In genomic region chr16:49970297-49970804, GRCm38 (mm10) we compare ENCODE assay signal across 9 mouse cellular contexts.
DNase-seq lines count a peak whose midpoint lies in the region; ATAC-seq and TF ChIP-seq lines count a peak whose summit lies in the region.
"Had no signal": no experiment of that assay in that cellular context is flagged by ENCODE, and none has a peak within 500 bp of the region (broad histone marks: within the 10 kb centered on the region; RNA-seq: fewer than 3 reads in every experiment).

No protein-coding gene starts in this region.

- no peaks in the 10 kb centered on the region for H3K9me3 ChIP-seq in forebrain, embryonic 13.5 days (replicated peaks)
- H3K9me3 ChIP-seq in forebrain, embryonic 10.5 days: no peaks in the 10 kb centered on the region
- H3K9me3 ChIP-seq in intestine, embryonic 16.5 days (ENCODE audit: control insufficient read depth, low read length): no peaks in the 10 kb centered on the region
- H3K9me3 ChIP-seq in kidney, embryonic 16.5 days (ENCODE audit: low read length): no peaks in the 10 kb centered on the region

- WGBS in forebrain, embryonic 13.5 days: 67% methylated on average over 2 of the region's 2 CpGs
- 83% methylated on average over 2 of the region's 2 CpGs for WGBS in forebrain, embryonic 10.5 days
- WGBS in thymus, adult 2 months: 65% methylated on average over 2 of the region's 2 CpGs
- WGBS in intestine, embryonic 16.5 days: 69% methylated on average over 2 of the region's 2 CpGs
- WGBS in kidney, embryonic 16.5 days: 73% methylated on average over 2 of the region's 2 CpGs

- no peak overlapping the region for H3K9ac ChIP-seq in forebrain, embryonic 13.5 days
- H3K9ac ChIP-seq in intestine, embryonic 16.5 days (ENCODE audit: low read depth, low read length): no peak overlapping the region
- H3K9ac ChIP-seq in kidney, embryonic 16.5 days (replicated peaks; ENCODE audit: low read length): no peak overlapping the region

- H3K27me3 ChIP-seq in forebrain, embryonic 13.5 days: no peaks in the 10 kb centered on the region
- no peaks in the 10 kb centered on the region for H3K27me3 ChIP-seq in forebrain, embryonic 10.5 days (ENCODE audit: poor library complexity, severe bottlenecking)
- H3K27me3 ChIP-seq in thymus, adult 2 months (ENCODE audit: control insufficient read depth, insufficient read depth, low read length): no peaks in the 10 kb centered on the region
- H3K27me3 ChIP-seq in intestine, embryonic 16.5 days (replicated peaks; ENCODE audit: control insufficient read depth, insufficient read depth, low read length): no peaks in the 10 kb centered on the region
- H3K27me3 ChIP-seq in kidney, embryonic 16.5 days (ENCODE audit: insufficient read depth, low read length): no peaks in the 10 kb centered on the region

- H3K4me2 ChIP-seq in forebrain, embryonic 13.5 days: no peak overlapping the region
- H3K4me2 ChIP-seq in intestine, embryonic 16.5 days (ENCODE audit: low read depth, low read length): no peak overlapping the region
- H3K4me2 ChIP-seq in kidney, embryonic 16.5 days (replicated peaks; ENCODE audit: low read depth, low read length): no peak overlapping the region

- DNase-seq in forebrain, embryonic 10.5 days (ENCODE audit: extremely low spot score, low spot score): no peak
- no peak for DNase-seq in thymus, adult 2 months
- no peak for DNase-seq in thymus, adult 18-20 months
- DNase-seq in neural tube, embryonic 10.5 days (ENCODE audit: extremely low spot score, low spot score): no peak
- DNase-seq in embryo, embryonic 10 days (ENCODE audit: low spot score): no peak
- DNase-seq: kidney, postnatal 10 days had no signal

- H3K4me1 ChIP-seq in forebrain, embryonic 13.5 days: peaks cover 12% of the 10 kb centered on the region
- H3K4me1 ChIP-seq in forebrain, embryonic 10.5 days: peaks cover 4% of the 10 kb centered on the region; the same call in 1 of the 2 replicates
- no peaks in the 10 kb centered on the region for H3K4me1 ChIP-seq in thymus, adult 2 months (replicated peaks; ENCODE audit: control insufficient read depth, insufficient read depth, low read length)
- peaks cover 29% of the 10 kb centered on the region for H3K4me1 ChIP-seq in intestine, embryonic 16.5 days (ENCODE audit: control insufficient read depth, insufficient read depth, low read length)
- H3K4me1 ChIP-seq in kidney, embryonic 16.5 days (ENCODE audit: insufficient read depth, low read length): peaks cover 13% of the 10 kb centered on the region; the same call in 1 of the 2 replicates

- no peak for TF ChIP-seq CTCF in thymus, adult 2 months (IDR thresholded peaks at IDR 0.05; ENCODE audit: borderline replicate concordance, control insufficient read depth, extremely low read depth, insufficient read depth, low read length, poor library complexity)

- ATAC-seq in forebrain, embryonic 13.5 days: peak; percentile 70; the same call in 1 of the 2 replicates
- peak; percentile 45 for ATAC-seq in intestine, embryonic 16.5 days
- ATAC-seq in kidney, embryonic 16.5 days (ENCODE audit: low FRiP score, low TSS enrichment): no peak

- H3K36me3 ChIP-seq in forebrain, embryonic 13.5 days (ENCODE audit: poor library complexity, severe bottlenecking): no peaks in the 10 kb centered on the region
- no peaks in the 10 kb centered on the region for H3K36me3 ChIP-seq in forebrain, embryonic 10.5 days (replicated peaks)
- no peaks in the 10 kb centered on the region for H3K36me3 ChIP-seq in thymus, adult 2 months (ENCODE audit: control insufficient read depth, insufficient read depth, low read length)
- H3K36me3 ChIP-seq in intestine, embryonic 16.5 days (ENCODE audit: control insufficient read depth, insufficient read depth, low read length): no peaks in the 10 kb centered on the region
- H3K36me3 ChIP-seq in kidney, embryonic 16.5 days (ENCODE audit: insufficient read depth, low read length): no peaks in the 10 kb centered on the region

- no peak overlapping the region for H3K27ac ChIP-seq in forebrain, embryonic 13.5 days
- no peak overlapping the region for H3K27ac ChIP-seq in forebrain, embryonic 10.5 days
- 0 out of 2 replicates have a peak overlapping the region, but pooled peaks have one; percentile 41 for H3K27ac ChIP-seq in thymus, adult 2 months (ENCODE audit: control insufficient read depth, insufficient read depth, low read length)
- H3K27ac ChIP-seq in intestine, embryonic 16.5 days (ENCODE audit: low read length): peak overlapping the region; percentile 2; the same call in 1 of the 2 replicates
- no peak overlapping the region for H3K27ac ChIP-seq in kidney, embryonic 16.5 days (ENCODE audit: low read length)

- no peak for TF ChIP-seq POLR2A in thymus, adult 2 months (IDR thresholded peaks at IDR 0.05; ENCODE audit: control insufficient read depth, extremely low read depth, insufficient read depth, low read length, poor library complexity)

- no peak overlapping the region for H3K4me3 ChIP-seq in forebrain, embryonic 13.5 days
- no peak overlapping the region for H3K4me3 ChIP-seq in forebrain, embryonic 10.5 days
- no peak overlapping the region for H3K4me3 ChIP-seq in thymus, adult 2 months (ENCODE audit: control insufficient read depth, insufficient read depth, low read length)
- H3K4me3 ChIP-seq in intestine, embryonic 16.5 days (ENCODE audit: low read length): no peak overlapping the region
- no peak overlapping the region for H3K4me3 ChIP-seq in kidney, embryonic 16.5 days (ENCODE audit: low read length)

Comparison
In these comparisons a context has a peak if more than half of its experiments do, and no peak if none do; other contexts are left out.
1. H3K27ac ChIP-seq: peak in thymus, adult 2 months (single experiment) and intestine, embryonic 16.5 days (single experiment); none in forebrain, embryonic 13.5 days (single experiment), forebrain, embryonic 10.5 days (single experiment) and kidney, embryonic 16.5 days (single experiment).